In the genomic region with DNA sequence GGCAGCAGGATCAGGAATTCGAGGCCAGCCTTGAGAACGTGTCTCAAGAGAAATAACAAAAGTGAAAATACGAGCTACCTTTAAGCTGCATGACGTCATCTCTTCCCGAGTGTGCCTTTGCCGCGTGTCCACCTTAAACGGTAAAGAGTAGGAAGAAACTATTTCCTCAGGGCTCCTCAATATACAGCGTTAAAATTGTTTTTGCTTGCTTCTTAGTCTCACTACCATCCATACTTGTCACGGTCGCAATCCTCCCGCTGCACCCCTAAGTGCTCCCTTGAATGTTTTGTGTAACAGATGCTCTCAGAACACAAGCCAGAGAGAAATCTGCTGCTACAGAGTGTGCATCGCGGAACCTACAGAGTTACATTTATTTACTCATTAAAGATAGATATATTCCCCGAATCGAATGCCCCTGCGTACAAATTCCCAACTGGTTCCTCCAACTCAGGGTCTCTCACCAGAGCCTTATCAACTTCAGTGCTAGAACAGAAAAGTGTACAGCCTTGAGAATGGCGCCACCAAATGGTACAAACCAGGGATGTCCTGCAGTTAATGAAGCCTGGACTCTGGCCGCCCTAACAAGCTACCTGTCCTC, we compare ENCODE assay signal across 8 mouse cellular contexts. TPM values are rescaled to one million over a fixed set of nuclear protein-coding genes. Genes with fewer than 3 reads are reported as not detected.
DNase-seq lines count a peak whose midpoint lies in the region; ATAC-seq and TF ChIP-seq lines count a peak whose summit lies in the region.

No protein-coding gene starts in this region.

- H3K4me3 ChIP-seq in lung, embryonic 14.5 days (ENCODE audit: low read depth, low read length) = peak overlapping the region; percentile 63

- H3K9ac ChIP-seq in lung, embryonic 14.5 days = peak overlapping the region; percentile 63

- 1% methylated on average over 19 of the region's 19 CpGs for WGBS in lung, embryonic 14.5 days

- DNase-seq in MEL-GATA-1-ER (ENCODE audit: extremely low read depth, low read depth) = peak; percentile 91
- DNase-seq in cerebellum, adult 8-10 months = peak; percentile 83
- DNase-seq in forelimb bud, embryonic 11.5 days (ENCODE audit: low read depth, low spot score) = peak; percentile 73
- peak; percentile 59 to 73 for DNase-seq in layer of hippocampus, adult 8-10 months (ENCODE audit: low spot score in 2 of 2)
- DNase-seq in lung, embryonic 14.5 days = peak; percentile 87
- peak; percentile 42 for DNase-seq in testis, postnatal 14 days (ENCODE audit: low spot score)

- H3K27ac ChIP-seq in lung, embryonic 14.5 days (ENCODE audit: low read depth) = peak overlapping the region; percentile 52; the same call in 1 of the 2 replicates

- peak; percentile 84 to 87 for ATAC-seq in hematopoietic stem cell, adult 5-6 weeks (replicated peaks in 1 of 2; ENCODE audit: insufficient read depth in 1 of 2, low FRiP score in 2 of 2, low TSS enrichment in 1 of 2, low read depth in 1 of 2, poor library complexity in 2 of 2, severe bottlenecking in 2 of 2)
- ATAC-seq in lung, embryonic 14.5 days (ENCODE audit: insufficient read depth) = peak; percentile 27
- ATAC-seq in neutrophil, adult 5-6 weeks (ENCODE audit: extremely low read depth, insufficient number of reproducible peaks, low FRiP score, poor library complexity, severe bottlenecking) = peak; percentile 59; the same call in 1 of the 2 replicates

- TF ChIP-seq CTCF in lung, embryonic 14.5 days (IDR thresholded peaks at IDR 0.05; ENCODE audit: low read depth) = peak; percentile 77

- no peaks in the 10 kb centered on the region for H3K27me3 ChIP-seq in lung, embryonic 14.5 days (ENCODE audit: insufficient read depth, low read length)

- H3K4me2 ChIP-seq in lung, embryonic 14.5 days = peak overlapping the region; percentile 87

- no peaks in the 10 kb centered on the region for H3K36me3 ChIP-seq in lung, embryonic 14.5 days (ENCODE audit: insufficient read depth)

- H3K9me3 ChIP-seq in lung, embryonic 14.5 days (ENCODE audit: low read depth, low read length) = no peaks in the 10 kb centered on the region

- H3K4me1 ChIP-seq in lung, embryonic 14.5 days (ENCODE audit: insufficient read depth) = no peaks in the 10 kb centered on the region

RNA-seq across cellular contexts. Expression of a gene that starts 0.7 kb away (rescaled TPM):
- total RNA-seq in hematopoietic stem cell, adult 5-6 weeks (2017) = 18.6 and 21.5 TPM in 2 replicates
- total RNA-seq in layer of hippocampus, adult 8-10 months (2022) = 10 to 100 TPM; 40.2 to 48.7 (median 44.2) TPM
- polyA plus RNA-seq in lung, embryonic 14.5 days (2014; fragmentation: Nextera tagmentation; extraction: Ambion mirVana) = 12.5 and 13.5 TPM in 2 replicates
- 11.5 and 13.3 TPM in 2 replicates for total RNA-seq in neutrophil, adult 5-6 weeks (2017)

RNA-seq across cellular contexts. Expression of a gene that starts 19.0 kb away (rescaled TPM):
- not detected in 2 replicates for total RNA-seq in hematopoietic stem cell, adult 5-6 weeks (2017)
- total RNA-seq in layer of hippocampus, adult 8-10 months (2022) = under 1 TPM; 0.23 to 0.96 (median 0.59) TPM
- 0.16 TPM in 1 of 2 replicates, not detected in the other for polyA plus RNA-seq in lung, embryonic 14.5 days (2014; fragmentation: Nextera tagmentation; extraction: Ambion mirVana)
- not detected in 2 replicates for total RNA-seq in neutrophil, adult 5-6 weeks (2017)

Comparison
In these comparisons a context has a peak if more than half of its experiments do, and no peak if none do; other contexts are left out.
1. Peak in every context shown above with its lines: DNase-seq, ATAC-seq, H3K4me3 ChIP-seq and H3K27ac ChIP-seq.
2. ATAC-seq: peak in every context shown above with its lines; median percentile 86 in hematopoietic stem cell, adult 5-6 weeks; 59 in neutrophil, adult 5-6 weeks; 27 in lung, embryonic 14.5 days.